Mouse (Mus musculus) midbrain, embryonic 14.5 days (tissue): ENCODE measurements at regions not wholly inside any gene's neighbourhood (a gene's known extent, or its start where the extent isn't known, plus 50 kb on each side); places are given as distances from the start of the nearest gene placed in this dataset.
"Not testable (repeated sequence)": the region's sequence is repeated elsewhere in the genome, so short reads cannot be mapped to it uniquely, and the experiment has no call there.

Experiments used
- ATAC-seq: fragments of 200-750 bp; cut with Nextera tagmentation; 2 replicates; pipeline ENCODE4 v1.8.0; 2017; ENCODE audit warnings: moderate number of reproducible peaks, moderate library complexity; ENCODE audit not compliant: low FRiP score, low TSS enrichment
- DNase-seq: peaks from one replicate; pipeline ENCODE4 v3.0.0-alpha.2; 2015
- H3K27ac ChIP-seq: fragments of 300-500 bp; sonication (generic); replicated peaks from 2 replicates; pipeline ENCODE4 v1.5.1; 2014; ENCODE audit warnings: mild to moderate bottlenecking, low read depth, low read length, moderate library complexity
- H3K27me3 ChIP-seq: fragments of 300-500 bp; sonication (generic); 2 replicates; pipeline ENCODE4 v1.6.1; 2014; ENCODE audit warnings: low read length, control low read depth, mixed read lengths; ENCODE audit not compliant: control insufficient read depth, insufficient read depth
- H3K36me3 ChIP-seq: fragments of 300-500 bp; sonication (generic); 2 replicates; pipeline ENCODE4 v1.6.1; 2014; ENCODE audit warnings: low read length, control low read depth; ENCODE audit not compliant: control insufficient read depth, insufficient read depth
- H3K4me1 ChIP-seq: fragments of 300-500 bp; sonication (generic); 2 replicates; pipeline ENCODE4 v1.6.1; 2014; ENCODE audit warnings: mild to moderate bottlenecking, antibody characterized with exemption, low read length, control low read depth; ENCODE audit not compliant: control insufficient read depth, insufficient read depth
- H3K4me2 ChIP-seq: fragments of 300-500 bp; sonication (generic); 2 replicates; pipeline ENCODE4 v1.6.1; 2014; ENCODE audit warnings: mild to moderate bottlenecking, low read length, moderate library complexity
- H3K4me3 ChIP-seq: fragments of 300-500 bp; sonication (generic); replicated peaks from 2 replicates; pipeline ENCODE4 v1.5.1; 2014; ENCODE audit warnings: low read depth, low read length
- H3K9ac ChIP-seq: fragments of 300-500 bp; sonication (generic); replicated peaks from 2 replicates; pipeline ENCODE4 v1.6.1; 2014; ENCODE audit warnings: mild to moderate bottlenecking, low read length, moderate library complexity
- H3K9me3 ChIP-seq: fragments of 300-500 bp; sonication (generic); 2 replicates; pipeline ENCODE4 v1.6.1; 2016; ENCODE audit warnings: low read length, control low read depth, mixed read lengths; ENCODE audit not compliant: control insufficient read depth
- WGBS: fragments of 180-500 bp; shearing (Covaris S2); extraction: QIAGEN DNeasy Blood & Tissue Kit; methylation state at CpG from one replicate; pipeline ENCODE4 v1.1.7; 2014; 5-methylcytosine and 5-hydroxymethylcytosine counted together

- not testable (repeated sequence) for H3K4me3 ChIP-seq, H3K27ac ChIP-seq, H3K9me3 ChIP-seq, H3K4me1 ChIP-seq, H3K4me2 ChIP-seq, H3K9ac ChIP-seq, H3K36me3 ChIP-seq, DNase-seq, ATAC-seq, H3K27me3 ChIP-seq
- WGBS, result 91% methylated on average over 3 of the region's 3 CpGs
These were observed 335.3 kb upstream of the Slc10a2 start for GRCm38 (mm10) chr8:5440404-5440803.

DNA sequence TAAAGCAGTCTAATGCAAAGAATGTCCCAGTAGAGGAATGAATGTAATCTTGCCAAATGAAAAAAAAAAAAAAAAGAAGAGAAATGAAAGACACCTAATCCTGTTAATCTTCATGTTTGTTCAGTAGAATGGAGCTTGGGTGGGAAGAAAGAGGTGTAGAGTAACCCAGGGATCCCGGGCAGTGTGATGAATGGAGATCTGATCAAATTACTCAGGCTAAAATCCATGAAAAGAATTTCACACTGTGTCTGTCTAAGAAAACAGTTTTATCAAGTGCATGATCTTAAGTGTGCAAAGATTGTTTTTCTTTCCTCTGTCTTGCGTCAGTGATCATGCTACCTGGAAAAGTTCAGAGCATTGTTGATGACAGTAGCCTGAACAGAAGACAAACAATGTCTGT is 333.9 kb upstream of the Slc10a2 start:
- Histone ChIP-seq H3K36me3 (no peaks in the 10 kb centered on the region), H3K4me2 (no peak overlapping the region), H3K27ac (no peak overlapping the region), H3K4me3 (no peak overlapping the region), H3K9ac (no peak overlapping the region), H3K9me3 (no peaks in the 10 kb centered on the region; the same call in 1 of the 2 replicates), H3K27me3 (no peaks in the 10 kb centered on the region), H3K4me1 (no peaks in the 10 kb centered on the region)
- DNase-seq, result no peak
- no peak for ATAC-seq
- 30% methylated on average over 2 of the region's 2 CpGs for WGBS

- H3K27ac ChIP-seq, result no peak overlapping the region
- H3K4me2 ChIP-seq, result no peak overlapping the region
- H3K4me1 ChIP-seq, result no peaks in the 10 kb centered on the region
- H3K36me3 ChIP-seq, result no peaks in the 10 kb centered on the region
- no peaks in the 10 kb centered on the region for H3K9me3 ChIP-seq
- no peak overlapping the region for H3K4me3 ChIP-seq
- H3K9ac ChIP-seq, result no peak overlapping the region
- DNase-seq, result no peak
- H3K27me3 ChIP-seq, result no peaks in the 10 kb centered on the region
- ATAC-seq, result no peak
- WGBS, result 81% methylated on average over 3 of the region's 3 CpGs
These were observed 323.3 kb upstream of the Slc10a2 start for GRCm38 (mm10) chr8:5428303-5428971.

DNA sequence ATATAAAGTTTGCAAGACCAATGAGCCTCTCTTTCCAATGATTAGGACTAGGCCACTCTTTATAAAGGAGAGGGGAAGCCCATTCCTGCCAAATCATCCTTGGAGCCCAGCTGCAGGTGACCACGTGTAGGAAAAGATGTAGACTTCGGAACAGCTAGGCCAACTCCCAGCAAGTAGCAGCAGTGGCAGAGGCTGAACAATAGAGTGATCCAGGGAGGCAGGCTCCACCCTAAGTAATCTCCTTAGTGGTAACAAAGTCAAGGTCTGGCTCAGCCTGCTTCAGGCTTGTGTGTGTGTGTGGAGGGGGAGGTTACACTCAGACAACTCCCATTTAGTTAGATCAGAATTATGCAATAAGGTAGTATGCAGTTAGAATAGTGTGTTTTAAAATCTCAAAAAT is 311.7 kb upstream of the Slc10a2 start:
- ATAC-seq, H3K27me3 ChIP-seq, H3K9ac ChIP-seq, H3K4me3 ChIP-seq, H3K4me1 ChIP-seq, DNase-seq, H3K4me2 ChIP-seq, H3K36me3 ChIP-seq, H3K27ac ChIP-seq, H3K9me3 ChIP-seq: not testable (repeated sequence)
- 20% methylated on average over 2 of the region's 2 CpGs for WGBS

DNA sequence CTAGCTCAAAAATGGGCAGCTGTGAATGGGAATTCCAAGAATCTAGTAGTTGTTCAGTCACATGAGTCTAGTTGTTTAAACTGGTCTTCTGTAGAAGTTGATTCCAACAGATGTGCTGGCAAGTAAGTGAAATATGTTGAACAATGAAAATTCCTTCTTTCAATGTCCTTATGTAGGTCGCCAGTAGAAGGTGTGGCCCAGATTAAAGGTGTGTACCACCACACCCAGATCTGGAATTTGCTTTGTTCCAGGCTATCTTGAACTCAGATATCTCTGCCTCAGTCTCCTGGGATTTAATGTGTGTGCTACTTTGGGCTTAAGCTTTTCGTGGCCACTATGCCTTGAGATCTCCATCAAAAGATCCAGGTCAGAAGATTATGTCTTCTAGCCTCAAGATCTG is 279.7 kb upstream of the Slc10a2 start:
- Histone ChIP-seq H3K27ac (no peak overlapping the region), H3K36me3 (no peaks in the 10 kb centered on the region), H3K4me2 (no peak overlapping the region), H3K4me3 (no peak overlapping the region), H3K9ac (no peak overlapping the region), H3K4me1 (no peaks in the 10 kb centered on the region), H3K27me3 (no peaks in the 10 kb centered on the region), H3K9me3 (no peaks in the 10 kb centered on the region)
- 81% methylated on average over 2 of the region's 2 CpGs for WGBS
- no peak for ATAC-seq
- no peak for DNase-seq

DNA sequence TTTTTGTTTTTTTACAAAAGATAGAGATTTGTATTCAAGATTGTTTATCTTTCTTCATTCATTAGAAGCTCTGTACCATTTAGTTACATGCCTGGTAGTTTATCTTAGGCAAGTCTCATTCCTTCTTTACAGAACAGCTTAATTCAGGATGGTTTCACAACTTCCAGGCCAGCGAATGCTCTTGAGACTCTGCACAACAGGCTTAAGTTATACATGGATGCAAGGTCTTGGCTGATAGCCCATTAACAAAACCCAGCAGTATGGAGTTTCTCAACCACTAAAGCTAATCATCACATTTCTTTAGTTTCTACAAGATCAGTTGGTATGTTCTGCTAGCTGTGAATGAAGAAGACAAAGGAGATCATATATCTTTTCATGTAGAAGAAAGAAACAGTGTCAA is 272.9 kb upstream of the Slc10a2 start:
- Histone ChIP-seq H3K9ac (no peak overlapping the region), H3K36me3 (no peaks in the 10 kb centered on the region), H3K4me2 (no peak overlapping the region), H3K27ac (no peak overlapping the region), H3K9me3 (no peaks in the 10 kb centered on the region), H3K4me1 (no peaks in the 10 kb centered on the region), H3K27me3 (no peaks in the 10 kb centered on the region), H3K4me3 (no peak overlapping the region)
- ATAC-seq (no peak), DNase-seq (no peak)
- WGBS, result 93% methylated on average over 1 of the region's 1 CpGs

DNA sequence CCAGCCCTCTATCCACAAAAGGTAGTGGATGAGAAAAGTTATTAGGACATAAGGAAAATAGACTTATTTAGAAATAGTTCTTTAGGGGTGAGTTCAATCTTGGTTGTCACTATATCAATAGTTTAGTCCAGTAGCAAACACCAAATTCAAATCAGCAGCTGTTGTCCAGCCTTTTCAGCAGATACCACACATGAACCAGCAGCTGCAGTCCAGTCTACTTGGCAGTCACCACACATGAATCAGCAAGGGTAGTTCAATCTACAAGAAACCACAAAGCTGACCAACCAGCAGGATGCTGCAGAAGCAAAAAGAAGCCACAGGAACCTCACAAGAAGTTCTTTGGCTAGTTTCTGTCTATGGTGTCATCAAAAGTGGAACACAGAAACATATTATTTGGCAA is 234.8 kb upstream of the Slc10a2 start:
- Histone ChIP-seq H3K4me3 (no peak overlapping the region), H3K4me2 (no peak overlapping the region), H3K4me1 (no peaks in the 10 kb centered on the region), H3K27me3 (no peaks in the 10 kb centered on the region), H3K9ac (no peak overlapping the region), H3K27ac (no peak overlapping the region), H3K9me3 (no peaks in the 10 kb centered on the region), H3K36me3 (no peaks in the 10 kb centered on the region)
- ATAC-seq, result no peak
- no peak for DNase-seq

DNA sequence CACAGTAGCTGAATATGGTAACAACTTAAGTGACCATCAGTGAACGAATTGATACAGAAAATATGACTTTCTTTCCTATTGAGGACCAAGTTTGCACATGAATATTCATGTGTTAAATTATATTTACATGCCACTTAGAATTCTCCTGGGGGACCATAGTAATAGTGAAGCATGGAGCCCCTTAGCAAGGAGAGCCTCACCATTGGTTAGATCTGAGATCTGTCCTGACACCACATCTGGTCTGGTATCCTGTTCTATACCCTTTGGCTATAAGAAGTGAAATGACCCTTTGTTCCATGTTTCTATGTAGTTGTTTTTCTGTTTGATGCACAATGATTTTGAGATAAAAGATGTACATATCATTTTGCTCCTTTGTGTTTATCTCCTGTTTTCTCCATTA is 209.4 kb upstream of the Slc10a2 start:
- no peaks in the 10 kb centered on the region for H3K36me3 ChIP-seq
- H3K9ac ChIP-seq, result no peak overlapping the region
- no peak overlapping the region for H3K4me2 ChIP-seq
- H3K4me1 ChIP-seq, result no peaks in the 10 kb centered on the region
- DNase-seq, result no peak
- H3K4me3 ChIP-seq, result no peak overlapping the region
- ATAC-seq, result no peak
- no peaks in the 10 kb centered on the region for H3K9me3 ChIP-seq
- no peaks in the 10 kb centered on the region for H3K27me3 ChIP-seq
- 81% methylated on average over 1 of the region's 1 CpGs for WGBS
- H3K27ac ChIP-seq, result no peak overlapping the region

GRCm38 (mm10) chr8:5299982-5300381 is 194.8 kb upstream of the Slc10a2 start:
- Histone ChIP-seq H3K36me3 (no peaks in the 10 kb centered on the region), H3K4me3 (no peak overlapping the region), H3K9ac (no peak overlapping the region), H3K4me1 (no peaks in the 10 kb centered on the region), H3K27ac (no peak overlapping the region), H3K4me2 (no peak overlapping the region), H3K9me3 (no peaks in the 10 kb centered on the region), H3K27me3 (no peaks in the 10 kb centered on the region)
- no peak for ATAC-seq
- no peak for DNase-seq
